Mouse (Mus musculus): ENCODE measurements around the gene Macf1.

DNA sequence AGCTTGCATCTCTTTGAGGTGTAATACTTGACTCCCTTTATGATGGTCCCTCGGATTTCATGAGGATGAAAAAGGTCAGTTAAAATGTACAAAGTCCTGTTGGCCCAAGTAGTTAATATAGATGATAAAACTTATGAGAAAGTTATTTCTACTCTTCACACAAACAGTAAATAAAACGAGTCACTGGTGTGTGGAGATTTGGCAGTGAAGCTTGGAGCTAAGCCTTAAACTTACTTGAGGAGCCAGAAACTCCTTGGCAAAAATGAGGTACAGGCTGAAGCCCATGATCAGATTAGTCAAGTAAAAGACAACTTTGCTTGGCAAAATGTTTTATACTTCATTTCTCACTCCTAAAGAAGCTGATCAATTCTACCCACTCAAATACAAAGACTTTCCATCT lies 271.2 kb downstream of the Macf1 start:
- TF ChIP-seq EP300 (IDR thresholded peaks at IDR 0.05; ENCODE audit: insufficient read depth, low read depth, low read length): no peak
- TF ChIP-seq CTCF (IDR thresholded peaks at IDR 0.05; ENCODE audit: low read depth, low read length): no peak

All from ES-Bruce4 (cell line).